Mouse (Mus musculus): ENCODE measurements at regions not wholly inside any gene's neighbourhood (a gene's known extent, or its start where the extent isn't known, plus 50 kb on each side); places are given as distances from the start of the nearest gene placed in this dataset.

DNA sequence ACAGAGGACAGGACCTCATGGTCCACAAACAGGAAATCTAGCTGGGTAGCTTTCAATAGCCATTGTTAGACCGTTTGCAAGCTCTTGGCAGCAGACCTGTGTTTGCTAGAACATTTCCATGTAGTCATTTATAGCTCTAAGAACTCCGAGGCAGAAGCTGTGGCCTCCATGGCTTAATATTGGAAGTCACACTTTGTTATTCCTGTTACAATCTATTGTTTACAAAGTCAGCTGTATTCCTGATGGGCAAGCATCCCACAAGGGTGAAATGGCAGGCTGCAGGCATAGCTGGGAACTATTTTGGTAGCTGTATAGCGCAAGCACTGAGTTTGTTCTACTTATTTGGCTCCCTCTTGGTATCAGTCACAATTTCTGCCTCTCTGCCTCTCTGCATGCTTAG lies 71.8 kb upstream of the Gnpda2 start:
- no peak overlapping the region for H3K9ac ChIP-seq (ENCODE audit: control insufficient read depth, low read depth, low read length, poor library complexity, severe bottlenecking)
- H3K27me3 ChIP-seq (ENCODE audit: control insufficient read depth in 1 of 2, insufficient read depth in 2 of 2, low read length in 2 of 2), result no peaks in the 10 kb centered on the region
- H3K27ac ChIP-seq (ENCODE audit: control insufficient read depth, low read depth, low read length), result no peak overlapping the region
- no peaks in the 10 kb centered on the region for H3K79me2 ChIP-seq (ENCODE audit: control insufficient read depth, insufficient read depth, low read length, poor library complexity)
- H3K4me1 ChIP-seq (ENCODE audit: control insufficient read depth in 1 of 2, insufficient read depth in 2 of 2, low read length in 2 of 2), result no peaks in the 10 kb centered on the region
- TF ChIP-seq E2F4 (IDR thresholded peaks at IDR 0.05; ENCODE audit: borderline replicate concordance, low read depth, low read length), result no peak
- TF ChIP-seq TCF12 (IDR thresholded peaks at IDR 0.05; ENCODE audit: low read depth, low read length), result no peak
- no peak for TF ChIP-seq CHD2 (IDR thresholded peaks at IDR 0.05; ENCODE audit: low read length)
- no peak for TF ChIP-seq USF1 (IDR thresholded peaks at IDR 0.05; ENCODE audit: low read depth, low read length)
- H3K4me3 ChIP-seq (ENCODE audit: control insufficient read depth in 1 of 2, insufficient read depth in 1 of 2, low read depth in 2 of 2, low read length in 2 of 2), result no peak overlapping the region
- H3K9me3 ChIP-seq (replicated peaks; ENCODE audit: insufficient read depth, low read length), result no peaks in the 10 kb centered on the region
- no peak for DNase-seq (ENCODE audit: low read depth, low spot score)
- no peaks in the 10 kb centered on the region for H3K36me3 ChIP-seq (ENCODE audit: control insufficient read depth in 1 of 2, insufficient read depth in 2 of 2, low read length in 2 of 2)
